Mouse (Mus musculus): ENCODE data around the gene Tpbg.

DNA sequence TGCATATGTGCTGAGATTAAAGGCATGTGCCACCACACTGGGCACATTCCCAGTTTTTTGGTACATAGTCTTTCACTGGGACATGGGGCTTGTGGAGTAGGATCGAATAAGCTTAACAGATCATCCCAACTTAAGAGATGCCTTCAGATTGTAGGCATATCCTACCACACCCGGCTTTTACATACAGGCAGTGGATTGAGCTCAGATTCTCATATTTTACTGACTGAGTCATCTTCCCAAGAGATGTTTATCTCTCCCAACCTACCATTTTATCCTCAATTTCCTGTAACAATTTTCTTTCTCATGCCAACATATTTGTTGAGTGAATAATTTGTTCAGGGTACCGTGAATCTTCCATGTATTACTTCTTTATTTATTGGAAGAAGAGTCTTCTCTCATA is 32.9 kb upstream of the Tpbg start:
- TF ChIP-seq POLR2A (IDR thresholded peaks at IDR 0.05; ENCODE audit: borderline replicate concordance, insufficient read depth, low read length) (no peak), CTCF (IDR thresholded peaks at IDR 0.05; ENCODE audit: borderline replicate concordance, insufficient read depth, low read depth, low read length) (no peak)

All from cerebellum, adult 2 months (tissue).